Mouse (Mus musculus) embryonic fibroblast, embryonic 13.5 days (primary cell): ENCODE data around the gene 1700030K09Rik. TPM values are rescaled to one million over a fixed set of nuclear protein-coding genes. Genes with fewer than 3 reads are reported as not detected.

Source experiments
- H3K27ac ChIP-seq: 2 replicates; pipeline ENCODE4 v1.5.1; 2012; ENCODE audit warnings: low read length, control low read depth, inconsistent platforms; ENCODE audit not compliant: insufficient read depth
- H3K4me1 ChIP-seq: 2 replicates; pipeline ENCODE4 v1.6.1; 2011; ENCODE audit warnings: low read length; ENCODE audit not compliant: control insufficient read depth, insufficient read depth
- H3K4me3 ChIP-seq: 2 replicates; pipeline ENCODE4 v1.5.1; 2011; ENCODE audit warnings: mild to moderate bottlenecking, control low read depth, low read length; ENCODE audit not compliant: insufficient read depth
- CTCF ChIP-seq: IDR thresholded peaks from 2 replicates; pipeline ENCODE4 v1.5.1; 2011; ENCODE audit warnings: mild to moderate bottlenecking, control low read depth, low read length, moderate library complexity, borderline replicate concordance; ENCODE audit not compliant: insufficient read depth
- POLR2A ChIP-seq: IDR thresholded peaks from 2 replicates; pipeline ENCODE4 v1.6.1; 2011; ENCODE audit warnings: low read depth, mild to moderate bottlenecking, control low read depth, low read length, moderate library complexity
- polyA plus RNA-seq: library from polyadenylated mRNA; stranded (reverse); fragments of >200 nt; gene quantifications from 2 replicates; pipeline ENCODE4 v1.2.4, GENCODE M21; 2011; ENCODE audit warnings: low read depth; ENCODE audit not compliant: missing spikeins, insufficient read length

1700030K09Rik gene
- polyA plus RNA-seq, 1 experiment, result 6.6 TPM

DNA sequence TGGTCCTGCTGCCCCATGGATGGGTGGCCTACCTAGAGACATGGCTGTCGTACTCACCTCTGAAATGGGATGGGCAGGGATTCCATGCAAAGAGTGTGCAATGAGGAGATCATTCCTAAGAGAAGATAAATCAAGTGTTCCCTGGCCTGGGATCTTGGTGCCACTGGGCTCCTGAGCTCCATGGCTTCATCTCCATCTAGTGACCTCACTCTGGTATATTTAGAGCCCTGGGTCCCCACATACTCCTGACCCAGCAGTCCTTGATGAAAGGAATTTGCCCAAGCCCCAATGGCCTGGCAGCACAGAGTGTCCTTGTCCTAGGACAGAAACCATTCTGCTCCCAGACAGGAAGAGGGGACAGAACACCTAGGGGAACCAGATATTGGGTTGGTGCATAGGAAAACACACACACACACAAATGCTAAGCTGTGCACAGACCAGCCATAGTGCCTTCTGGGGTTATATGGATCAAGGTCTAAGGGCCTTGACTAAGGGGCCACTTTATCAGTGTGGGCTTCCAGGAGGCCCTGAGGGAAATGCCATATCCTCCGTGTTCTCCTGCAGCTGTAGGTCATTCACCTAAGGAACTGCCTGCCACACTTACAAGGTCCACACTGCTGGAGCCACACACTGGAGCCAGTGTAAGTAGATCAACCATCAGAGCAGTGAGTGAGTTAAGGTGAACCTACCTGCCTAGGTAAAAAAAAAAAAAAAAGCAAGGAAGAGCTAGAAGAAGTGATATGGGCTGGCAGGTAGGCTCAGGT, 56.0 kb downstream of the 1700030K09Rik start:
- Histone ChIP-seq H3K27ac (no peak overlapping the region), H3K4me3 (no peak overlapping the region), H3K4me1 (no peaks in the 10 kb centered on the region)
- TF ChIP-seq POLR2A (no peak), CTCF (no peak)

DNA sequence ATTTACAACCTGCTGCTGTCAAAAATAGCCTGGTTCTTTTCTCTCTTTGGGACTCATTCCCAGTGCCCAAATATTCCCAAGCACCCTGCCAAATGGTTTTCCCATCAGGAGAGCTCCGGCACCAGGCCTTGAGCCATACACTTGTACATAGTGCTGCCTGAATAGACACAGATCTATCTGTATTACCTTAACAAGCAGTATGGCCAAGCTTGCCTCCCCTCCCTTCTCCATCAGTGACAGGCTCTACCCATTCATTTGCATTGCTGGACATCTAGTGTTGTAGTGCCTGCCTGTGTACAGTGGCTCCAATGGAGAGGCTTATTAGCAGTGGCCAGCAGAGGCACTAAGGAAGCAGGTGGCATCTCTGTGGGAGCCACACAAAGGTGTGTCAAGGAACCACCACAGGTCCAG, 56.8 kb downstream of the 1700030K09Rik start:
- H3K4me1 ChIP-seq, result no peaks in the 10 kb centered on the region
- TF ChIP-seq POLR2A (no peak), CTCF (no peak)
- H3K27ac ChIP-seq, result no peak overlapping the region
- H3K4me3 ChIP-seq, result no peak overlapping the region

DNA sequence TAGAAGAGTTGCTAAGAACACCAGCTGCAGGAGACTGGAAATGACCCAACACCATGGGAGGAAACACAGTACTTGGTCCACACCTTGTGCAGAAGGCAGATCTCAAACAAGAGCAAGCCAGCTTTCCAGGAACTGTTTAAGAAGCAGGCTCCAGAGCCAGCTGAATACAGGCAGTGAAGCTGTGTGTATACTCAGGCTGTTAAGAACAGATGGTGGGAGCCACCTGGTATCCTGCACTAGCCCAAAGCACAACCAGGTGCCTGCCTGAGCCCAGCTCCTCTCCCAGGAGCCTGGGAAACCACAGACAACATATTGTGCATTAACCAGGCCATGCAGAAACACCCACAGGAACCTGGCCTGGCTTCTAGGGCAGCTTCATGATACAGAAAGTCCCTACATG, 60.5 kb downstream of the 1700030K09Rik start:
- TF ChIP-seq CTCF (no peak), POLR2A (no peak)
- Histone ChIP-seq H3K27ac (no peak overlapping the region), H3K4me1 (0 out of 2 replicates have a peak, but pooled peaks cover 2% of the 10 kb centered on the region), H3K4me3 (no peak overlapping the region)

DNA sequence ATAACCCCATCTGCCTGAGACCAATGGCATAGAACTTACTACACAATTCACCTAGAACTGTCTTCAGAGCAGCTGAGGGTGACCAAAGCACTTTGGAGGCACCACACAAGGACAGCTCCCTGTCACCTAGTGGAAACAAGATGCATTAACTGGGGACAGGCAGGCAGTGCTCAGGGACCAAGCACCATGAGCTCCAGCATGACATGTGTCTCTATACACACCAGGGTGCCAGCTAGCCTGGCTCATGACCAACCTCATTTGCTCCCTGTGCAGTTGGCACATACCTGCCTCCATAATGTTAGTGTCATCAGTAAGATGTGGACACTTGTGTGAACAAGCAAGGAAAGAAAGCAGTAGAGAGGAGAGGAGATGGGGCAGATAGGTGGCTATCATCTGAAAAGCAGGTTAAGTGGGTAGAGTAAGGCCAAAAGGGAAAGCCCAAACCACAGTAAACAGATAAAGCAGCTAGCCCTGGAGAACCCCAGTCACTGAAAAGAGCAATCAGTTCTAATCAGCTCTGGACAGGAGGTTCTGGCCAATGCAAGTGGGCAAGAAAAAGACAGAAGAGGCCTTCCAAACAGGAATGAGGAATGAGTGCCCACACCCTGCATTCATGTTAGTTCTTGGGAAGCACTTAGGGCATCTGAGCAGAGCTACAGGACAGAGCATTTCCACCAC, 61.1 kb downstream of the 1700030K09Rik start:
- TF ChIP-seq POLR2A (no peak), CTCF (no peak)
- Histone ChIP-seq H3K4me3 (no peak overlapping the region), H3K4me1 (0 out of 2 replicates have a peak, but pooled peaks cover 2% of the 10 kb centered on the region), H3K27ac (no peak overlapping the region)

DNA sequence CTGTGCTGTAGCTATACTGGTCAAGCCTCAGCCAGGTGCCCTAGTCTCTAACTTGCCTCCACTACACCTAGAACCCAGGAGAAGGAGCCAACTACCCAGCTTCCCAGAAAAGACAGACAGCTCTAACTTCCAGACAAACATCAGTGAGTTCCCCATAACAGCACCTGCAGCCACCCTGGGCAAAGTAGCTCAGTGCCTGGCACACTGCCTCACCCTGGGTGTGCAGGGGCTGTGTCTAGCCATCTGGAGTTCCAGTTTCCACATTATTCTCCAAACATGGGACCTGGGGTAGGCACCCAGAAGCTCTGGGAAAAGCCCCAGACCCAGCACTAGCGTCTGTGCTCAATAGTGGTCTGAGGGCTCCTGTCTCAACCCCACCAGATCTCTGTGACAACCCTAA, 63.8 kb downstream of the 1700030K09Rik start:
- TF ChIP-seq POLR2A (no peak), CTCF (no peak)
- Histone ChIP-seq H3K4me1 (0 out of 2 replicates have a peak, but pooled peaks cover 5% of the 10 kb centered on the region), H3K27ac (no peak overlapping the region), H3K4me3 (no peak overlapping the region)

Other genes with a start within 250 kb of the 1700030K09Rik start
- gene Cib3, start 231.0 kb upstream of the 1700030K09Rik start, polyA plus RNA-seq, result not detected in 2 replicates
- gene Gm11034, start 230.2 kb upstream of the 1700030K09Rik start, polyA plus RNA-seq, result not detected in 2 replicates
- gene Fam32a, start 224.2 kb upstream of the 1700030K09Rik start, polyA plus RNA-seq, result 41.4 and 43.8 TPM in 2 replicates
- 65.3 and 67.0 TPM in 2 replicates for gene Ap1m1, start 203.9 kb upstream of the 1700030K09Rik start, polyA plus RNA-seq
- gene Gm10282, start 138.6 kb upstream of the 1700030K09Rik start, polyA plus RNA-seq, result 3.8 and 4.6 TPM in 2 replicates
- 19.1 and 19.7 TPM in 2 replicates for gene Klf2, start 124.8 kb upstream of the 1700030K09Rik start, polyA plus RNA-seq
- gene Eps15l1, start 22.4 kb upstream of the 1700030K09Rik start, polyA plus RNA-seq, result 58.0 and 65.0 TPM in 2 replicates
- 1.7 and 1.9 TPM in 2 replicates for gene Calr3, start within 50 bp of the 1700030K09Rik start, polyA plus RNA-seq
- 39.9 and 46.2 TPM in 2 replicates for gene Cherp, start 31.3 kb downstream of the 1700030K09Rik start, polyA plus RNA-seq
- 45.4 and 50.3 TPM in 2 replicates for gene Slc35e1, start 48.7 kb downstream of the 1700030K09Rik start, polyA plus RNA-seq
- 6.4 and 7.5 TPM in 2 replicates for gene Med26, start 104.4 kb downstream of the 1700030K09Rik start, polyA plus RNA-seq
- 68.9 and 104 TPM in 2 replicates for gene Smim7, start 127.2 kb downstream of the 1700030K09Rik start, polyA plus RNA-seq
- gene Tmem38a, start 128.2 kb downstream of the 1700030K09Rik start, polyA plus RNA-seq, result 12.0 and 14.4 TPM in 2 replicates
- not detected in 2 replicates for gene Nwd1, start 202.8 kb downstream of the 1700030K09Rik start, polyA plus RNA-seq